Mouse (Mus musculus): Measurements from ENCODE around the gene Prr12.

DNA sequence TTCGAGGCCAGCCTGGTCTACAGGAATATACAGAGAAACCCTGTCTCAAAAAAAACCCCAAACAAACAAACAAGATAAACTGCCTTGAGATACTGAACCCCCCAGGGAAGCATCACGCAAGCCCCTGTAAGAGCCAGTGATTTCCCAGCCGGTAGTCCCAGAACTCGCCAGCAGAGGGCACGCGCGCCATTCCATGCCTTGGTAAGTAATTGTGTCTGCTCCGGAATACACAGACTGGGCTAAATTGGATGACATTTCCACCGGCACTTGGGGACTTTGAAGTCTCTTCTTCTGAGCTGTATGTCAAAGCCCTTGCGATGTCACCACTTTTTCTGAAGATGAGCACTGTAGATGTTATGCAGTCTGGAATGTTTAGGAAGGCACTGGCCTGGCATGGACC lies 27.2 kb upstream of the Prr12 start:
- TF ChIP-seq CTCF (IDR thresholded peaks at IDR 0.05; ENCODE audit: control insufficient read depth, insufficient read depth, low read length) (peak; percentile 91), POLR2A (IDR thresholded peaks at IDR 0.05; ENCODE audit: borderline replicate concordance, control insufficient read depth, low read depth, low read length) (no peak)
